Mouse (Mus musculus): Measurements from ENCODE around the gene Ppp4r2.
A peak's percentile ranks its signal among the peaks of the same experiment; 100 is the strongest.

DNA sequence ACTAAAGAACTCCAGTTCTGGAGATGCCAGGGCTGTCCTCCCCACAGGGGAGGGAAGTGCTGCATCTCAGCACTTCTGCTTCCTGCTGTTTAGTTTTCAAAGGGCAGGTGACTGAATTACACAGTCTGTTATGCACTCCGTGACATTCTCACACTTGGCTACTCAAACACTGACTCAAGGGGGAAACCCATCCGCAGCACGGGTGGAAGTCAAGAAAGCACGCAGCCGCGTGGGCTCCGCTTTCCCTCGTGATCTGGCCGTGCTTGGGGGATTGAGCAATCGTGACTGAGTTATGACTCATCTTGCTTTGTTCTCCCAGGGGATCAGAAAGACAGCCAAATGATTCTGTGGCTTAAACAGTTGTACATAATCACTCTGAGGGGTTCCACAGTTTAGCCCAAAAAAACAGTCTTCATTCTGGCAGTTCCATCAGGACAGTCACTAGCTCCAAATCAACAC lies 32.9 kb upstream of the Ppp4r2 start:
- TF ChIP-seq CTCF (IDR thresholded peaks at IDR 0.05) (no peak), POLR2A (IDR thresholded peaks at IDR 0.05; ENCODE audit: insufficient read depth, low read depth, low read length) (no peak), EP300 (IDR thresholded peaks at IDR 0.05; ENCODE audit: insufficient read depth, low read depth, low read length) (0 out of 2 replicates have a peak, but pooled peaks have one; percentile 56)
